Mouse (Mus musculus) forebrain, postnatal 0 days (tissue): ENCODE measurements around the gene Fam189a1. TPM values are rescaled to one million over a fixed set of nuclear protein-coding genes. Genes with fewer than 3 reads are reported as not detected.

Source experiments
- ATAC-seq: fragments of 200-750 bp; cut with Nextera tagmentation; 2 replicates; pipeline ENCODE4 v1.8.0; 2017; ENCODE audit warnings: mild to moderate bottlenecking, moderate library complexity
- DNase-seq: peaks from one replicate; pipeline ENCODE4 v3.0.0-alpha.2; 2015
- H3K27ac ChIP-seq: fragments of 300-500 bp; sonication (generic); 2 replicates; pipeline ENCODE4 v1.5.1; 2014; ENCODE audit warnings: low read depth, mild to moderate bottlenecking, antibody characterized with exemption, low read length, moderate library complexity, mixed read lengths
- H3K27me3 ChIP-seq: fragments of 300-500 bp; sonication (generic); 2 replicates; pipeline ENCODE4 v1.6.1; 2014; ENCODE audit warnings: mild to moderate bottlenecking, low read length, mixed read lengths; ENCODE audit not compliant: insufficient read depth
- H3K36me3 ChIP-seq: fragments of 300-500 bp; sonication (generic); 2 replicates; pipeline ENCODE4 v1.6.1; 2014; ENCODE audit warnings: mild to moderate bottlenecking, moderate library complexity; ENCODE audit not compliant: insufficient read depth
- H3K4me1 ChIP-seq: fragments of 300-500 bp; sonication (generic); 2 replicates; pipeline ENCODE4 v1.6.1; 2014; ENCODE audit warnings: antibody characterized with exemption; ENCODE audit not compliant: insufficient read depth
- H3K4me2 ChIP-seq: fragments of 300-500 bp; sonication (generic); 2 replicates; pipeline ENCODE4 v1.6.1; 2014; ENCODE audit warnings: low read depth, mild to moderate bottlenecking, moderate library complexity
- H3K4me3 ChIP-seq: fragments of 300-500 bp; sonication (generic); 2 replicates; pipeline ENCODE4 v1.5.1; 2014; ENCODE audit warnings: low read depth, low read length, mixed read lengths
- H3K9ac ChIP-seq: fragments of 300-500 bp; sonication (generic); 2 replicates; pipeline ENCODE4 v1.6.1; 2014; ENCODE audit warnings: mild to moderate bottlenecking
- H3K9me3 ChIP-seq: fragments of 300-500 bp; sonication (generic); 2 replicates; pipeline ENCODE4 v1.6.1; 2016; ENCODE audit warnings: low read length
- CTCF ChIP-seq: sonication (generic); IDR thresholded peaks from 2 replicates; pipeline ENCODE4 v1.5.1; 2016; ENCODE audit warnings: antibody characterized with exemption, control low read depth, low read depth
- whole genome bisulfite sequencing: fragments of 180-500 bp; shearing (Covaris S2); extraction: QIAGEN DNeasy Blood & Tissue Kit; methylation state at CpG from one replicate; pipeline ENCODE4 v1.1.7; 2014; 5-methylcytosine and 5-hydroxymethylcytosine counted together
- microRNA-seq, 2 experiments: library from miRNA; unstranded; fragments of <30 nt; microRNA quantifications; one replicate each; pipeline ENCODE4; 2016
- polyA plus RNA-seq: library from polyadenylated mRNA; unstranded; fragments of >200 nt; fragmentation: Nextera tagmentation; extraction: Ambion mirVana; gene quantifications from 2 replicates; pipeline ENCODE4 v1.2.1, GENCODE M21; 2015
- total RNA-seq: library from RNA; depleted of rRNA; stranded (reverse); fragments of >200 nt; gene quantifications from 2 replicates; pipeline ENCODE4 v1.2.3, GENCODE M21; 2014

Gene Fam189a1
- total and polyA plus RNA-seq, 2 experiments from 2014 or later: 15.2 to 20.8 TPM

DNA sequence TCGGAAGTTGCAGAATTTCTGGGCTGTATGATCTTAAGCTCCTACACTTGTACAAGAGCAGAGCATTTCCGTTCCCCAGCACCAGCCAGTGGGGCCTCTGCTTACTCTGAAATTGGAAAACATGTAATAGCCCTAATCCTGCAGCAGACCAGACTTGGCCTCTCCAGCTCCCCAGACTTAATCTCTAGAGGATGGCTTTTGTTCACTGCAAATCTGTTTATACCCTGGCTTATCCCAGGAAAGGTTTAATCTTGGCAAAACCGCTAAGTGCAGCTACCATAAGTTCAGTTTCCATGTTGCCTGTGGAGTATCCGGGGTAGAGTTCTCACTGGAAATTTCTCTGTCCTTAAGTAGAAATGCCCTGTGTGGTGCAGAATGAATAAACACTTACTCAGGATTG is 448.2 kb downstream of the Fam189a1 start:
- no peak for TF ChIP-seq CTCF
- DNase-seq (no peak), ATAC-seq (no peak)
- H3K27me3 ChIP-seq: no peaks in the 10 kb centered on the region
- 80% methylated on average over 4 of the region's 4 CpGs for WGBS
- no peaks in the 10 kb centered on the region for H3K36me3 ChIP-seq
- no peaks in the 10 kb centered on the region for H3K4me1 ChIP-seq
- no peak overlapping the region for H3K9ac ChIP-seq
- H3K27ac ChIP-seq: no peak overlapping the region
- H3K4me3 ChIP-seq: no peak overlapping the region
- no peaks in the 10 kb centered on the region for H3K9me3 ChIP-seq
- H3K4me2 ChIP-seq: no peak overlapping the region

Small RNA genes lying within 50 kb of the gene (microRNA-seq; reads per million reads assigned to microRNA genes)
- 0 reads per million in 2 experiments for gene Gm25249
